Mouse (Mus musculus) midbrain, embryonic 16.5 days (tissue): ENCODE measurements around the gene Gm10553. TPM values are rescaled to one million over a fixed set of nuclear protein-coding genes. Genes with fewer than 3 reads are reported as not detected.
"Not testable (repeated sequence)": the region's sequence is repeated elsewhere in the genome, so short reads cannot be mapped to it uniquely, and the experiment has no call there.

Experiments
- ATAC-seq: fragments of 200-750 bp; cut with Nextera tagmentation; 2 replicates; pipeline ENCODE4 v1.8.0; 2017; ENCODE audit warnings: moderate TSS enrichment
- H3K27ac ChIP-seq: fragments of 300-500 bp; sonication (generic); 2 replicates; pipeline ENCODE4 v1.5.1; 2014; ENCODE audit warnings: mild to moderate bottlenecking, low read length, mixed read lengths
- H3K27me3 ChIP-seq: fragments of 300-500 bp; sonication (generic); 2 replicates; pipeline ENCODE4 v1.6.1; 2014; ENCODE audit warnings: low read depth, low read length, mixed read lengths; ENCODE audit not compliant: control insufficient read depth, insufficient read depth
- H3K36me3 ChIP-seq: fragments of 300-500 bp; sonication (generic); 2 replicates; pipeline ENCODE4 v1.6.1; 2014; ENCODE audit warnings: mild to moderate bottlenecking, low read length, moderate library complexity, mixed read lengths; ENCODE audit not compliant: control insufficient read depth, insufficient read depth
- H3K4me1 ChIP-seq: fragments of 300-500 bp; sonication (generic); 2 replicates; pipeline ENCODE4 v1.6.1; 2014; ENCODE audit warnings: mild to moderate bottlenecking, low read length, mixed read lengths; ENCODE audit not compliant: control insufficient read depth, insufficient read depth
- H3K4me2 ChIP-seq: fragments of 300-500 bp; sonication (generic); 2 replicates; pipeline ENCODE4 v1.6.1; 2014; ENCODE audit warnings: mild to moderate bottlenecking, low read length, mixed read lengths
- H3K4me3 ChIP-seq: fragments of 300-500 bp; sonication (generic); 2 replicates; pipeline ENCODE4 v1.5.1; 2014; ENCODE audit warnings: low read depth, mild to moderate bottlenecking, low read length, moderate library complexity, mixed read lengths
- H3K9ac ChIP-seq: fragments of 300-500 bp; sonication (generic); 2 replicates; pipeline ENCODE4 v1.6.1; 2014; ENCODE audit warnings: low read depth, low read length, mixed read lengths
- H3K9me3 ChIP-seq: fragments of 300-500 bp; sonication (generic); replicated peaks from 2 replicates; pipeline ENCODE4 v1.6.1; 2014; ENCODE audit warnings: mild to moderate bottlenecking, low read length, mixed read lengths; ENCODE audit not compliant: control insufficient read depth, poor library complexity, severe bottlenecking
- WGBS: fragments of 180-500 bp; shearing (Covaris S2); extraction: QIAGEN DNeasy Blood & Tissue Kit; methylation state at CpG from one replicate; pipeline ENCODE4 v1.1.7; 2014; 5-methylcytosine and 5-hydroxymethylcytosine counted together
- polyA plus RNA-seq: library from polyadenylated mRNA; unstranded; fragments of >200 nt; fragmentation: Nextera tagmentation; extraction: Ambion mirVana; gene quantifications from 2 replicates; pipeline ENCODE4 v1.2.1, GENCODE M21; 2015

Gene Gm10553
- not detected in 2 replicates for polyA plus RNA-seq

GRCm38 (mm10) chr1:85099864-85100263, at the start of gene Gm10553:
TSS of gene Gm10553 (plus strand) at chr1:85100164.
- H3K27ac ChIP-seq, H3K36me3 ChIP-seq, H3K4me1 ChIP-seq, H3K4me3 ChIP-seq, H3K4me2 ChIP-seq, H3K9ac ChIP-seq, H3K9me3 ChIP-seq, ATAC-seq, H3K27me3 ChIP-seq: not testable (repeated sequence)
- WGBS: 53% methylated on average over 1 of the region's 1 CpGs

- H3K9me3 ChIP-seq, H3K36me3 ChIP-seq, H3K4me2 ChIP-seq, H3K4me1 ChIP-seq, ATAC-seq, H3K27me3 ChIP-seq, H3K27ac ChIP-seq, H3K9ac ChIP-seq, H3K4me3 ChIP-seq: not testable (repeated sequence)
- 69% methylated on average over 3 of the region's 3 CpGs for WGBS
These were observed 28.3 kb upstream of the Gm10553 start for GRCm38 (mm10) chr1:85071690-85072089.

GRCm38 (mm10) chr1:85073099-85073498, 26.9 kb upstream of the Gm10553 start:
- H3K9ac ChIP-seq, H3K36me3 ChIP-seq, ATAC-seq, H3K27me3 ChIP-seq, H3K27ac ChIP-seq, H3K4me3 ChIP-seq, H3K4me2 ChIP-seq, H3K4me1 ChIP-seq, H3K9me3 ChIP-seq: not testable (repeated sequence)
- WGBS: 66% methylated on average over 3 of the region's 3 CpGs

DNA sequence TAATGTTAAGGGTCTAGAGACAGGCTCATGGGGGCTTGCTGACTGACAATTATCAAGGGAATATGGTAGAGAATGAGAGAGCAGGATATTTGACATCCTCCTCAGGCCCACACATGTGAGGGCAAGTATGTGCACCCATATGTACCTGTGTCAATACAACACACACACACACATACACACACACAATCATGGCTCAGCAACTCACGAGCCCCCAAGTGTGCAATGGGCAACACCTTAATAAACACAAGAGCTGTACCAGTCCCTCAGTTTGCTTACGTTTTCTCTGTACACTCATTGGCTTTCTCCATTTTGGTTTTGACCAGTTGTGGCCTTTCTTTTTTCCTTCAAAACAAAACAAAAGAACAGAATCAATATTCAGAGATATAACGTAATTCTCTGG, 15.2 kb upstream of the Gm10553 start:
- not testable (repeated sequence) for H3K4me1 ChIP-seq, ATAC-seq, H3K4me2 ChIP-seq, H3K9me3 ChIP-seq, H3K4me3 ChIP-seq, H3K9ac ChIP-seq, H3K36me3 ChIP-seq, H3K27me3 ChIP-seq, H3K27ac ChIP-seq
- WGBS: 53% methylated on average over 3 of the region's 3 CpGs

DNA sequence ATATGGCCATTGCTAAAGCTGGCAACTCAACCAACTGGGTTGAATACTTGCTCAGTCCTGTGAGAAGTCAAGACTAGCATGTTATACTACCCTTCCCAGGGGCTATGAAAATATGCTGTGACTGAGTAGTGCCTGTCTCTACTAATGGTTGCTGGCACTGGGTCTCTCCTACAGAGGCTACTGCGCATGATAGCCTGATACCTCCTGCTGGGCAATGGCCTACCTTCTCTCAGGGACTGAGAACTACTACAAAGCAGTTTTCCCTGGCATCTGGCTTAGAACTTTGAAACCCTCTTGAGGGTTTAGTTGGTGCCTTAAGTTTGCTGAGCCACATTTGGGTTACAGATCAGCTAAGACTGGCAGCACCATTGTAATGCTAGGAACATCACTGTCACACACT, 13.8 kb upstream of the Gm10553 start:
- H3K27me3 ChIP-seq, H3K4me2 ChIP-seq, H3K36me3 ChIP-seq, H3K4me1 ChIP-seq, H3K9me3 ChIP-seq, H3K27ac ChIP-seq, H3K9ac ChIP-seq, ATAC-seq, H3K4me3 ChIP-seq: not testable (repeated sequence)
- WGBS: 50% methylated on average over 1 of the region's 1 CpGs

GRCm38 (mm10) chr1:85092169-85092568, 7.8 kb upstream of the Gm10553 start:
- WGBS: 44% methylated on average over 1 of the region's 3 CpGs
- H3K9me3 ChIP-seq, H3K4me1 ChIP-seq: not testable (repeated sequence)

GRCm38 (mm10) chr1:85093011-85093572, 6.9 kb upstream of the Gm10553 start:
- H3K36me3 ChIP-seq, H3K27ac ChIP-seq, H3K4me1 ChIP-seq, H3K9ac ChIP-seq, ATAC-seq, H3K9me3 ChIP-seq, H3K4me3 ChIP-seq, H3K27me3 ChIP-seq, H3K4me2 ChIP-seq: not testable (repeated sequence)
- WGBS: 81% methylated on average over 6 of the region's 7 CpGs

More at GRCm38 (mm10) chr1:85092169-85092568, 7.8 kb upstream of the Gm10553 start:
- H3K36me3 ChIP-seq, H3K4me3 ChIP-seq, H3K4me2 ChIP-seq, H3K27ac ChIP-seq, H3K9ac ChIP-seq, H3K27me3 ChIP-seq, ATAC-seq: not testable (repeated sequence)

GRCm38 (mm10) chr1:85099081-85099480, 883 bp upstream of the Gm10553 start:
- H3K27me3 ChIP-seq, H3K4me3 ChIP-seq, H3K4me1 ChIP-seq, H3K4me2 ChIP-seq, H3K9ac ChIP-seq, H3K27ac ChIP-seq, H3K36me3 ChIP-seq, ATAC-seq, H3K9me3 ChIP-seq: not testable (repeated sequence)
- WGBS: 83% methylated on average over 5 of the region's 7 CpGs

- not testable (repeated sequence) for H3K27ac ChIP-seq, H3K9me3 ChIP-seq, H3K4me3 ChIP-seq, H3K27me3 ChIP-seq, H3K4me2 ChIP-seq, ATAC-seq, H3K36me3 ChIP-seq, H3K9ac ChIP-seq, H3K4me1 ChIP-seq
- WGBS: 84% methylated on average over 4 of the region's 4 CpGs
These were observed 1.8 kb downstream of the Gm10553 start for GRCm38 (mm10) chr1:85101754-85102153.
